Comparison of ENCODE assay signal across 8 mouse cellular contexts in the genomic region with DNA sequence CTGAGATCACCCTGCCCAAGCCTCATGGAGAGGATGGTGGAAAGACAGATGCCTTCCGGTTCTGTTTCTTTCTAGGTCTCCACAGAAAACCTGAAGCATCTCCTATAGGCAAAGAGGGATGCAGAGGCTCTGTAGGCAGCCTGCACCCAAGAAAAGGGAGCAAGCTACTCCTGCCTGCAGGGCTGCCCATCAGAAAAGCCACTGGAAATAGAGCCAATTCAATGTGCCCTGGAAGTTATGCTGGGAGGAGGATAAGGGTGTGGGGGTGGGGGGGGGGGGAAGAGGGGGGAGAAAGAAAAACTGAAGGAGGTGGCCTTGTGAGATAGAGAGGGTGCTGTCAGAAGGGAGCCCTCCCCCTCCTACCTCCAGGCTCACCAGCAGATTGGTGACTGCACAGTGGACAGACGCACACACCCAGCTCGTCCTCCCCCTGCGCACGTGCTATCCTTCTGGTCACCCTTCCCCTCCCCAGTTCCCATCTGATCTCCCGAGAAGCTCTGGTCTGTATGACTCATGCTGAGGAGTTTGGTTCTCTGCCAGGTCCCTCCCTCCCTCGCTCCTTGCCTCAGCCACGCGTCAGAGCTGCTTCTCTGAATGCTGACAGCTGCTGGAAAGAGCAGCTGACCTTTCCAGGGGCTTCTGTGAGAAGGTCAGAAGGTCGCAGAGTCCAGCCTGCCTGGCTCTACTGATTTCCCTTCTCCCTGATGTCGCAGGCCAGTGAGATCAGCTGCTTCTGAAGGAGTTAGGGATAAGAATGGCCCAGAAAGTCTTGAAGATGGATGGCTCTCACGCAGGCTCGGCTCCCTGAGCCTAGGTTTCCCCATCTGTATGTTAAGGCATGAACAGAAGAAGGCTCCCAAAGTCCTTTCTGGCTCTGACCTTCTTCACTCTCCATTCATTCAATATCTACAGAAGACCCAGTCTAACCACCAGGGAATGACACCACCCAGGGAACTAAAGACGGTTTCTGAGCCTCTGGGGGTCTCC. TPM values are rescaled to one million over a fixed set of nuclear protein-coding genes. Genes with fewer than 3 reads are reported as not detected.
A peak's percentile ranks its signal among the peaks of the same experiment; 100 is the strongest.
DNase-seq lines count a peak whose midpoint lies in the region; ATAC-seq and TF ChIP-seq lines count a peak whose summit lies in the region.

No protein-coding gene starts in this region.

- H3K36me3 ChIP-seq in hindbrain, embryonic 13.5 days: no peaks in the 10 kb centered on the region
- no peaks in the 10 kb centered on the region for H3K36me3 ChIP-seq in lung, postnatal 0 days (ENCODE audit: insufficient read depth, low read length)

- no peak overlapping the region for H3K4me3 ChIP-seq in hindbrain, embryonic 13.5 days
- no peak overlapping the region for H3K4me3 ChIP-seq in lung, postnatal 0 days (ENCODE audit: low read depth, low read length)

- peak; percentile 87 for ATAC-seq in hindbrain, embryonic 13.5 days (ENCODE audit: low FRiP score)
- ATAC-seq in lung, postnatal 0 days: peak; percentile 92

- no peak overlapping the region; the same call in 1 of the 2 replicates for H3K9ac ChIP-seq in hindbrain, embryonic 13.5 days
- no peak overlapping the region for H3K9ac ChIP-seq in lung, postnatal 0 days (replicated peaks; ENCODE audit: low read depth)

- 11% methylated on average over 14 of the region's 14 CpGs for WGBS in hindbrain, embryonic 13.5 days
- 14% methylated on average over 11 of the region's 14 CpGs for WGBS in lung, postnatal 0 days

- H3K27me3 ChIP-seq in hindbrain, embryonic 13.5 days: no peaks in the 10 kb centered on the region; the same call in 1 of the 2 replicates
- H3K27me3 ChIP-seq in lung, postnatal 0 days (replicated peaks; ENCODE audit: insufficient read depth, low read length): no peaks in the 10 kb centered on the region

- TF ChIP-seq EP300 in lung, postnatal 0 days (IDR thresholded peaks at IDR 0.05): peak; percentile 32; the same call in 1 of the 2 replicates

- TF ChIP-seq CTCF in lung, postnatal 0 days (IDR thresholded peaks at IDR 0.05): no peak

- H3K4me1 ChIP-seq in hindbrain, embryonic 13.5 days (replicated peaks): peaks cover 14% of the 10 kb centered on the region
- peaks cover 9% of the 10 kb centered on the region; the same call in 1 of the 2 replicates for H3K4me1 ChIP-seq in lung, postnatal 0 days (ENCODE audit: insufficient read depth, low read depth, low read length)

- peak overlapping the region; percentile 18; the same call in 1 of the 2 replicates for H3K27ac ChIP-seq in hindbrain, embryonic 13.5 days
- H3K27ac ChIP-seq in lung, postnatal 0 days (ENCODE audit: low read length): no peak overlapping the region

- DNase-seq in R1 (ENCODE audit: low read depth, low spot score): peak; percentile 41
- DNase-seq in cerebellum, postnatal 4 days (ENCODE audit: low spot score in 2 of 2): peak; percentile 55 to 72
- peak; percentile 95 for DNase-seq in gastrocnemius, adult 18-20 months (ENCODE audit: low spot score)
- peak; percentile 49 to 69 for DNase-seq in layer of hippocampus, postnatal 25 days (ENCODE audit: extremely low spot score in 1 of 2, low spot score in 1 of 2)
- DNase-seq in lung, postnatal 0 days (ENCODE audit: low spot score): peak; percentile 99
- peak; percentile 44 for DNase-seq in ovary, postnatal 10 days (ENCODE audit: low spot score)
- peak; percentile 97 for DNase-seq in urinary bladder, postnatal 14 days (ENCODE audit: low spot score)

- H3K4me2 ChIP-seq in hindbrain, embryonic 13.5 days: no peak overlapping the region; the same call in 1 of the 2 replicates
- H3K4me2 ChIP-seq in lung, postnatal 0 days (replicated peaks; ENCODE audit: low read depth, low read length): no peak overlapping the region

- H3K9me3 ChIP-seq in hindbrain, embryonic 13.5 days: no peaks in the 10 kb centered on the region
- no peaks in the 10 kb centered on the region for H3K9me3 ChIP-seq in lung, postnatal 0 days (ENCODE audit: low read length)

RNA-seq across cellular contexts. Expression of gene Tlr5, which starts 46.2 kb away (rescaled TPM):
- total RNA-seq in gastrocnemius, adult 18-20 months (2021): 1 to 10 TPM in 1 of 2 experiments, under 1 TPM in 1; 0.78 to 1.0 TPM
- polyA plus RNA-seq in hindbrain, embryonic 13.5 days (2015; fragmentation: Nextera tagmentation; extraction: Ambion mirVana): 0.06 and 0.23 TPM in 2 replicates
- under 1 TPM; 0.44 to 0.66 TPM for total RNA-seq in layer of hippocampus, postnatal 25 days (2021)
- polyA plus RNA-seq in lung, postnatal 0 days (2015; fragmentation: Nextera tagmentation; extraction: Ambion mirVana): 1.5 TPM in 2 replicates

Comparison
In these comparisons a context has a peak if more than half of its experiments do, and no peak if none do; other contexts are left out.
1. DNase-seq: peak in every context shown above with its lines; median percentile 99 in lung, postnatal 0 days; 97 in urinary bladder, postnatal 14 days; 95 in gastrocnemius, adult 18-20 months; 64 in cerebellum, postnatal 4 days; 59 in layer of hippocampus, postnatal 25 days; 44 in ovary, postnatal 10 days; 41 in R1.